Mouse (Mus musculus) liver (tissue): ENCODE results near the gene Gm9964.
A peak's percentile ranks its signal among the peaks of the same experiment; 100 is the strongest.
"Not testable (repeated sequence)": the region's sequence is repeated elsewhere in the genome, so short reads cannot be mapped to it uniquely, and the experiment has no call there.

ENCODE experiments used
- DNase-seq: peaks from one replicate; pipeline ENCODE4 v3.0.0-alpha.2; 2020; ENCODE audit warnings: mixed read lengths

Gm9964 gene

GRCm38 (mm10) chr11:79296856-79297491 lies at the start of gene Gm9964:
Gene Gm9964 (minus strand): TSS chr11:79296906.
- no peak for DNase-seq

- DNase-seq = peak; percentile 55
Measured at GRCm38 (mm10) chr11:79339808-79340781, 43.4 kb upstream of the Gm9964 start.

GRCm38 (mm10) chr11:79339234-79339807 lies 42.6 kb upstream of the Gm9964 start, which contains the start of gene Nf1:
Gene Nf1 (plus strand): TSS chr11:79339693.
- peak; percentile 95 for DNase-seq

- DNase-seq = no peak
Measured at GRCm38 (mm10) chr11:79338621-79339020, 41.9 kb upstream of the Gm9964 start.

GRCm38 (mm10) chr11:79336722-79337267 lies 40.1 kb upstream of the Gm9964 start:
- peak; percentile 50 for DNase-seq

GRCm38 (mm10) chr11:79335077-79335476 lies 38.4 kb upstream of the Gm9964 start:
- no peak for DNase-seq

GRCm38 (mm10) chr11:79329585-79329984 lies 32.9 kb upstream of the Gm9964 start:
- DNase-seq = no peak

GRCm38 (mm10) chr11:79328060-79328459 lies 31.4 kb upstream of the Gm9964 start:
- DNase-seq = no peak

GRCm38 (mm10) chr11:79327106-79327505 lies 30.4 kb upstream of the Gm9964 start:
- no peak for DNase-seq

GRCm38 (mm10) chr11:79325663-79326062 lies 29.0 kb upstream of the Gm9964 start:
- DNase-seq = no peak

- DNase-seq = no peak
Measured at GRCm38 (mm10) chr11:79323985-79324685, 27.4 kb upstream of the Gm9964 start.

GRCm38 (mm10) chr11:79319807-79320206 lies 23.1 kb upstream of the Gm9964 start:
- DNase-seq = no peak

- no peak for DNase-seq
Measured at GRCm38 (mm10) chr11:79316807-79317345, 20.2 kb upstream of the Gm9964 start.

GRCm38 (mm10) chr11:79310467-79310866 lies 13.8 kb upstream of the Gm9964 start:
- DNase-seq = no peak

GRCm38 (mm10) chr11:79307560-79308200 lies 11.0 kb upstream of the Gm9964 start:
- DNase-seq = no peak

GRCm38 (mm10) chr11:79306996-79307395 lies 10.3 kb upstream of the Gm9964 start:
- DNase-seq = peak; percentile 50

- no peak for DNase-seq
Measured at GRCm38 (mm10) chr11:79306510-79306909, 9.8 kb upstream of the Gm9964 start.

GRCm38 (mm10) chr11:79305697-79306340 lies 9.1 kb upstream of the Gm9964 start:
- DNase-seq = no peak

GRCm38 (mm10) chr11:79304245-79304644 lies 7.5 kb upstream of the Gm9964 start:
- not testable (repeated sequence) for DNase-seq

- DNase-seq = no peak
Measured at GRCm38 (mm10) chr11:79303109-79303508, 6.4 kb upstream of the Gm9964 start.
